Mouse (Mus musculus): ENCODE measurements around the gene Rybp.
A peak's percentile ranks its signal among the peaks of the same experiment; 100 is the strongest.

Rybp gene

DNA sequence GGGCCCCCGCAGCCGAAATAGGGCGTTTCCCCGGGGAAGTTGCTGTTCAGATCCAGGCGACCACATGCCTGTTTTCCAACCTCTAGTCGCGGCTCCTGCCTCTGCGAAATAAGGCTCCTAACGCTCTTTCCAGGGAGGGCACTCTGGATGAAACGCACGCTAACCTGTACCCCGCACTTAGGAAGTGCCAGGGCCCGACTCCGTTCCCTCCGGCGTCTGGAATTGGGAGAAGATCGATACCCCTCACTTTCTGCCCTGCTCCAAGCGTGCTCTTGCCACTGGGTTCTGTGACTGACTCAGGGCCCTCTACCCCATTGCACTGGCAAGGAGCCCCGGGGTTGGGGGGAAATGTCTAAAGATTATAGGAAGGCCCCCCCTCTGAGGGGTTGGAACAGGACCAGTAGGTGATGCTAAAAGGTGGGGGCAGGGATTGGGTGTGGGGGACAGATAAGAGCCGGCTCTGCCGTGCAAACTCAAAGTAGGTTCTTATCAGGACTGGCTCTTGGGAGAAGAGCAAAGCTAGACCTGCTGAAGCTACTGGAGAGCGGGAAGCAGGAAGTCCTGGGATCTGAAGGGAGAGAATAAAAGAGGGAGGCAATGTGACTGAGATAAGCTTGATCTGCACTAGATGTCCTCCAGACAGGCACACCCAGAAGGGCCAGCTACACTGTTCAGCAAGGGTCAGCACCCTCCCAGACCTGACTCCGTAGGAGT is 888 bp upstream of the Rybp start:
- DNase-seq (ENCODE audit: low read depth in 2 of 2, low spot score in 2 of 2) = peak in 1 of 2 experiments; percentile 14

DNA sequence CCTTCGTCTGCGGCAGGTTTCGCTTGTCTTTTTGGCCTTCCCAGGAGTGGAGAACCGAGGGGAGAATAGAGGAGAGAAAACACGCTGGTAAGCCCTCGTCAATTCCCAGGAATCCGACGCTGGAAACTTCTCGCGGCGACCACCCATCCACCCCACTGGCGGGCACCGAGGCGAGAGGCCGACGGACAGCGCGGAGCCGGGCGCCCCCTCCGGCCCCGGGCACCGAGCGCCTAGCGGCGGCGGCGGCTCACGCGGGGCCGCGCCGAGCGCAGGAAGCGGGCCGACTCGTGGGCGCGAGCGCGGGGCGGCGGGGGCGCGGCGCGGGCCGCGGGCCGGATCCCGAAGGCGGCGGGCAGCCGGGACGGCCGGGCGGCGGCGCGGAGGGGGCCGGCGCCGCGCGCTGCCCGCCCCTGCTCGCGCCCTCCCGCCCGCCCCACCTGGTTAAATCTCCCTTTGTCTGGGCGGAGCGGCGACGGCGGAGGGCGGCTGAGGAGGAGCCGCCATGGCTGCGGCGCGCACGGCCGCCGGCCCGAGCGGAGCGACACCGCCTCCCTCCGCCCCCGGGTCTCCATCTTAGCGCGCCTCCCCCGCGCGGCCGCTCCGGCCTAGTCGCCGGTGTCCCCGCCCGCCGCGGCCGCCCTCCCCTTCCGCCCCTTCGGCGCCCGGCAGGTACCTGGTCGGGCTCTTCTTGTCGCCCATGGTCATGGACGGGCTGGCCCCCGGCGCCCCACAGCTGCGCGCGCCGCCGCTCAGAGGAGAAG is 532 bp downstream of the Rybp start:
- DNase-seq (ENCODE audit: low read depth in 2 of 2, low spot score in 2 of 2) = peak; percentile 36 to 46

DNA sequence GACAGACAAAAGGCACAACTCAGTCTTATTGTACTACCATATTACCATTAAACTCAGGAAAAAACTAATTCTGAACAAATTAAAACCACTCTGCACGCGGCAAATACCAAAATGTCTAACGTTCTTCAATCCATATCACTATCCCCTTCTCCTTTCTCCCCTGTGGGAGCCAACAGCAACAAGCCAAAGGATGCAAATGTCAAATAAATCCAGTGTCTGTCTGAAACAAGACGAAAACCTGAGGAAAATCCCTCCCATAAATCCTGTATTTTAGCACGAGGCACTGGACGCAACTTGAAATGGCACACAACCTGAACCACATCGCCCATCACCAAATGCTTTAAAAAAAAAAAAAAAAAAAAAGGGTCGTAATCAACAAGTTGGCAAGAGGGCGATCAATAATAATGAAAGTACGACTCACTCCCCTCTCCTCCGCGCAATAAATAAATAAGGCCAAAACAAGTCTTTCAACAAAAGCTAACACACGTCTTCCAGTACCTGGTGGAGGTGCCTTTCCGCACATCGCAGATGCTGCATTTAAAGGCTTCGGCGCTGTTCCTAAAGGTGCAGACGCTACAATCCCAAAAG is 1.2 kb downstream of the Rybp start:
- DNase-seq (ENCODE audit: low read depth in 2 of 2, low spot score in 2 of 2) = no peak

DNA sequence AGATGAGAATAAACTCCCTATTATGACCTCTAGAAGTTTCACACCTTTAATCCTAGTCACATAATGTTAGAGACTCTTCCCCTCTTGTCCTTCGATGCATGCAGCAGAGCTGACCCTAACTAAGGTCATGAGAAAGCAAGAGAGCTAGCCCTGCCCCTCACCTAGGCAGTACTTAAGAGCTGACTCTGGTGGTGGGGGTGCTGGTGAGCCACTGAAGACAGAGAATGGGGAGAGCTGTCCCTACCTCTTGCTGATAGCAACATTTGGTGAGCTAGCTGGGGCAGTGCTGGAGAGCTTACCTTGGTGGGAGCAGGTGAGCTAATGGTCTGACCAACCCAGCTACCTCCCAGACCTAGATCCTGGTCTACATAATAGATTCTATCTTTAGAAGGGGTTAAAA is 8.4 kb downstream of the Rybp start:
- DNase-seq (ENCODE audit: low read depth in 2 of 2, low spot score in 2 of 2) = no peak

DNA sequence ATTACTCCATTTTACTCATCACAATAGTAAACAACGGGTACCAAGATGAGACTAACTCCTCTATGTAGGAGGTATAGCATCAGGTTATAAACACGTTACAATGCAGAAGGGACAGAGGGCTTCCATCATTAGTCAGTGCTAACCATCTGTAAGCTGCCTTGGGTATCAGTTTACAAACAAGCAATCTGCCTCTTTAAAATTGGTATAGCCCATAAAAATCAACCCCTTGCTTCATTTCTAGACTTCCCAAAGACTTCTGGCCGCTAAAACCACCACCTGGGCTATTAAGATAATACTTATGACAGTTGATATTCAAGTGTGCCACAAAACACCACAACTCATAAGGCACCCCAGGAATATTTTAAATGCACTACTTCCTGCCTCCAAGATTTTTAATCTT is 10.9 kb downstream of the Rybp start:
- no peak for DNase-seq (ENCODE audit: low read depth in 2 of 2, low spot score in 2 of 2)

DNA sequence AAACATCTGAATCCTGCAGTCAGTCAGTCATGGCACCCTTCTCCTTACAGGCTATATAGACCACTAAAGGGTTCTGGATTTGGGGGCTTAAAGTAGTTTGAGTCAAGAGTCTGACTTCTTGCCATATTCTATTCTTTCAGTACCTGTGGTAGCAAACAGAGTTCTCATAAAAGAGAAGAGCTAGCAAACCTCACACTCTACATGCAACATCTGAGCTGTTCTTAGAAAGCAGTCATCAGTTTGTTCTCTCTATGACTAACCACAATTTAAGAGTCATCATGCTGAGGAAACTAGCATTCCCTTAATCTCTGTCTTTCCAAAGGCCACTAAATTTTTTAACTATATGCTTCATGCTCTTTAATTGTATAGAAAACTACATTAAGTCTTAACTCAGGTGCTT is 11.6 kb downstream of the Rybp start:
- DNase-seq (ENCODE audit: low read depth in 2 of 2, low spot score in 2 of 2) = no peak

DNA sequence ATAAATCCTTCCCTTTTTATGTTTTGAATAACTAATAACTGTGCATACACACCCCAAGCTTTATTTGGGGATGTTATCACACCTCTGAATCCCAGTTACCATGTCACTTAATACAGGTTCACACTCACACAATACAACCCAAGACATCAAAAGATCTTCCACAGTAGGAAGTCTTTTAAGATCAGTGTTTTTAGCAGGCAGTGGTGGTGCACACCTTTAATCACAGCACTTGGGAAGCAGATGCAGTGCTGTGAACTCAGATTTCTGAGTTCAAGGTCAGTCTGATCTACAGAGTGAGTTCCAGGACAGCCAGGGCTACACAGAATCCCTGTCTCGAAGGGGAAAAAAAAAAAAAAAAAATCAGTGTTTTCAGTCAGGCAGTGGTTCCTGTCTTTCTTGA is 13.7 kb downstream of the Rybp start:
- no peak for DNase-seq (ENCODE audit: low read depth in 2 of 2, low spot score in 2 of 2)

DNA sequence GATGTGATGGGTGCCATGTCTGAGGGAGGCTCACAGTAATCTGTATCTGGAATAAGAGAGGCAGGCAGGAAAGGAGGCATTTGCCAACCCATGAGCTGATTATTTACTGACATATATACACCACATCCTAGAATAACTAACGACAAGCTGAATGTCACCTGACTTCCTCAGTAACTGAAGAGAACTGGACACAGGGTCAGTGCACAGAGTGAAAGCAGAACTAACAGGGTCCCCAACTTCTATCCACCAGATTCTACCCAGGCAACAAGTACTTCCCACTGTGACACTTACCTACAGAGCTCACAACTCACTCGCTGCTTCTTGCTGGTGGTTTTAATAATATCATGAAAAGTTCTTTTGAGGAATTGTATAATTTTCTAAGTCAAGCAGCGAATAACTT is 15.3 kb downstream of the Rybp start:
- DNase-seq (ENCODE audit: low read depth in 2 of 2, low spot score in 2 of 2) = no peak

DNA sequence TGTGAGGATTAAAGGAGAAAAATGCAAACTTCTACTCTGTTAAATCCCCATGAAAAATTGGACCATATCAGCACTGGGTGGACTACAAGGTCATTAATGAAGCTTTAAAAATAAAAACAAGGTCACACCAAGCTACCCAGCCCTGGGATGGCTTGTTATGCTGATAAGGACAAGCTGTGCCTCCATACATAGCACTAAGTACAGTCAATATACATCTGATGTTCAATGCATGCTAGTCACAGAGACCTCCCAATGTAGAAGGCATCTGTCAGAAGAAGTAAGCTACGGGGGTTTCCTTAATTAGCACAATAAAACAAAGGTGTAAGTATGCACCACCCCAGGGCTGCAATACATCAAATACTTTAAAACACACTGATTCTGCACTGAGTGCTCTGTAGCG is 16.5 kb downstream of the Rybp start:
- DNase-seq (ENCODE audit: low read depth in 2 of 2, low spot score in 2 of 2) = no peak

DNA sequence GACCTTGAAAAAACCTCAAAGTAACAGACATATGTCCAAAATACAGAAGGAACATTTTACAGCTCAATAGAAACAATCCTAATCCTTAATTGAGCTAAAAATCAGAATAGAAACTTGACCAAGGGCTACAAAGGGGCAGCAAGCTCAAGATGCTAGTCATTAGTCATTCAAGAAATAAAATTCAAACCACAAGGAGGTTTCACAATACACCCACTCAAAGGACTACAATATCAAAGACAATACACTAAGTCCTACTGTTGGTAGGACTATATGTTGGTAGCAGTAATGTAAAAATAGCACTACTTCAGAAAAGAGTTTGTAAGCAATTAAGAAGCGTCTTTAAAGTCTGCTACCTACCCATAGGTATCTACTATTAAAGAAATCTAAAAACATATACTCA is 27.7 kb downstream of the Rybp start:
- no peak for DNase-seq (ENCODE audit: low read depth in 2 of 2, low spot score in 2 of 2)

DNA sequence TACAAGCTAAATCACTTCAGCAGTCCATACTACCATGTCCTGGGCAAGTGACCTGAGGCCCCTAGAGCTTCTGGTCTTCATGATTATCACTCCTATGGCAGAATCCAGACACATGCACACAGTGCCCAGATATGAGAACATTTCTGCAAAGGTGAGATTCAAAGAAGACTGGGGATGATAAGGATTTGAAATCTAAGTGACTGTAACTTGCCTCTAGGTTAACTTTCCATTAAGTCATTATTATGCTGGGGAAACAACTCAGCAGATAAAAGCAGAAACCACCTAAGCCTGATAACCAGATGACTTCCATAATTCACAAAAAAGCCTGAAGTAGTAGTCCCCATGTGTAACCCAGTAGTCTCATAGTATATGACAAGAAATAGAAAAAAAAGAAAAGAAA is 29.0 kb downstream of the Rybp start:
- DNase-seq (ENCODE audit: low read depth in 2 of 2, low spot score in 2 of 2) = no peak

DNA sequence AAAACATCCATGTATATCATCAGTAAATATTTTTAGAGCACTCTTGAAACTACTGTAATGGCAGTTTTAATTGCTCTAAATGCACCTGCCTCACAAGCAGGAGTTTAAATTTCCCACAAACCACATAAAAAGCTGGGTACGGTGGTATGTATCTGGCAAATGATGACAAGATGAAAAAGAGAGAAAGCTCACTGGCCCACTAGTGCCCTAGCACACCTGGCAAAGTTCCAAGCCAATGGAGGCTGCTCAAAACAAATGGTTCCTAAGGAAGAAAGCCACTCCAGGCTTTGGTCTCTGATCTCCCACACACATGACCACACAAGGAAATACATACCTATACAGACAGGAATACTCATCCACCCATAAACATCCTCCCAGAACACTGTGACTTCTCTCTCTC is 31.9 kb downstream of the Rybp start:
- peak; percentile 8 to 25 for DNase-seq (ENCODE audit: low read depth in 2 of 2, low spot score in 2 of 2)

DNA sequence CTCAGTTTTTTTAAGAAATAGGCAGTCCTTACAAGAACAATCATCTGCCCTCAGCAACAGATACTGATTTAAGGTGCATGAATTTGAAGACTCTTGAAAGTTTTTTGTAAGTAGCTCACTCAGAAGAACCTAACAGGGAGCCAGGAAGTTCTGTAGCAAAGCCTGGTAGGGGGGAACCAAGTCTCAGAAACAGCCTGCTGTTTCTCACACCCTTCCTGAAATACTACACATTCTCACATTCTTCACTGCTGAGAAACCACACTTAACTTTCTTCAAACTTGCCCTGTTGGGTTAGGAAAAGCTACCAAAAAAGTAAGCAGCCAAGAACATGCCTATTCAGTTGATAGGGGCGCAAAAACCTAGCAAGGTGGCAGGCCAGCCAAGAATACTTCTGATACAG is 32.6 kb downstream of the Rybp start:
- DNase-seq (ENCODE audit: low read depth in 2 of 2, low spot score in 2 of 2) = no peak

DNA sequence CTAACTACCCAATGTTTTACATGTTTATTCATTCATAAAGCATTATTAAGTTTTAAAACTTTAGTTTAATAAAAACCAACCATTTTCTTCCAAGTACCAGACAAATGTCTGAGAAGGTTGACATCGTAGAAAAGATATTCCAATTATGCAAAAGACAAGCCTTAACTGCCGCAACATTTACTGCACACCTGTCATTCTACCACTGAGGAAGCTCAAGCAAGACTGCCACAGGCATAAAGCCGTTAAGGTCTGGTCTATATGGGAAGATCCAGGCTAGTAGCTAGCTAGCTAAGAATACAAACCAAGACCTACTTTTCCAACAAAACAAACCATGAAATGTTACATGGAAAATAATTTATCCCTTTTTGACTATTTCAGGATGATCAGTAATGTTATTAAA is 42.8 kb downstream of the Rybp start:
- no peak for DNase-seq (ENCODE audit: low read depth in 2 of 2, low spot score in 2 of 2)

DNA sequence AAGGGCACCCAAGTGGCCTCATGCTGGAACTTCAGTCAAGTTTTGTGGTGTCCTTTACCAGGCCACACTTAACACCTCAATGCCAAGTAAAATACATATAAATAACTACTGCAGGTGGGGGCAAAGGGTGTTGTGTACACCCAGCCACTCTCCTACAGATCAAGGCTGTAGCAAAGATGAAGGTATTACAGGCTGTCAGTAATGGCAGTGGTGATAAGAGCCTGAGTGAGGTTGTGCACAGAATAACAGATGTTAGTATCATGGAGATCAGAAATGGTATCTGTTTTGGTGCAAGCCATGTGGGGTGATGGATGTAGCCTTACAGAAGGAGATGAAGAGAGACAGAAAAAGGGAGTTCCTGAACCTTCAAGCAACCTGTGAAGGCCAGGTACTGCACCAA is 52.2 kb downstream of the Rybp start:
- DNase-seq (ENCODE audit: low read depth in 2 of 2, low spot score in 2 of 2) = no peak

DNA sequence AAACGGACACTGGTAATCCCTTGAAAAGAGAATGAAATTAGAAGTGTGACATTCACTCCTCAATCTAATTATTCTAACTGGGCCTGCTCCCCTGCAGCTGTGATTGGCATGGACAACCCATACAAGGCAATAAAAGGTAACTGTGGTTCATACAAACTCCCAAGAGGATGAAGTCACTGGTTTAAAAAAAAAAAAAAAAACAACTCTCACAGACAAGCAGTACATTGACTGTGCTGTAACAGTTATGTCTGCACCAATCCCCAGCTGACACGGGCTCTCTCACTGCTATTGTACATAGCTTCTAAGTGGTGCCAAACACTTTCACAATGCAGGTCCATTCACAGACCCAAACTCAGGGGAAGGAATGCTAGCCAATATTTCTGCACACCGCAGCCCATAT is 53.8 kb downstream of the Rybp start:
- no peak for DNase-seq (ENCODE audit: low read depth in 2 of 2, low spot score in 2 of 2)

DNA sequence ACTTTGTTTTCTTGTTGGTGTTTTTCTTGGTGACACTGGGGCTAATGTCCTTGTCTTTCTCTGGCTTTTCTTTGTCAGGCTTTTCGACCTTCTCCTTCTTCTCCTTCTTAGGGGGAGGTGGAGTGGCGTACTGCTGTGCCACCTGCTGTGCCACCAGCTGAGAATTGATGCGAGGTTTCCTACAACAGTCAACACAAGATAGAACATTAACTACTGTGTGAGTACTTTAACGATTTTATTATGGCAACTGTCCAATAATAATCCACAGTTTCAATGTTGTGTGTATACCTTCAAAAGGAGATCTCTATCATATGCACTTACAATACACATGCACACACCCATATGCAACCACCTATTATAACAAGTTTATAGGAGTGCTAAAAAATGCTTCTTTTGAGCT is 54.2 kb downstream of the Rybp start:
- DNase-seq (ENCODE audit: low read depth in 2 of 2, low spot score in 2 of 2) = no peak

DNA sequence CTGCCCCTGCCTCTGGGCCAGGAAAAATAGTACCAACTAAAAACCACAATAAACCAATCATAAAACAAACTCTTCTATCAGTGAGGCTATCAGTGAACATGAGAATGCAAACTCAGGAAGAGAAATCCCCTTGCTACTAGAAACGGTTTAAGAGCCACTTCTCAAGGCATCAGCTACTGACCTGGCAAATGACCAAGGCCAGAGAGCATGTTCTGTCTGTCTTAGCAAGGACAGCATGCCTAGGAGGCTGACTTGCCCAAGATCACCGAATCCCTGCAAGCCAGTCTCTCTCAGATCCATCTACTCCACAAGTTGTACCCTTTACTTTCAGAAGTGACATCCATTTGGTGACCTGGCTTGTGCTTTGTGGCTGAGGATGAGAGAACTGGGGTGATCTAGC is 61.1 kb downstream of the Rybp start:
- DNase-seq (ENCODE audit: low read depth in 2 of 2, low spot score in 2 of 2) = no peak

DNA sequence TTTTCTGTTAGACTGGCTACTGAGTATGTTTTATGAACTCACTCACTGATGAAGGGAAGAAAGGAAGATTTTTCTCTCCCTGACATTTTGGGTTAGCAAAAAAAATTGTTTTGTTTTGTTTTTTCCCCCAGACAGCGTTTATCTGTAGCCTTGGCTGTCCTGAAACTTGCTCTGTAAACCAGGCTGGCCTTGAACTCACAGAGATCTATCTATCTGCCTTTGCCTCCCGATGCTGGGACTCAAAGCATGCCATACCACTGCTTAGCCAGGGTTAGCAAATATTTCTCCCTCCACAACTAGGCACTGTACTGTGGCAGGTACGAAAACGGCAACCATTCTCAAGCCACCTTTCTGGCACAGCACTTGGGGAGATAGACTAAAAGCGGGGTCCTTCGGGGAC is 63.4 kb downstream of the Rybp start:
- DNase-seq (ENCODE audit: low read depth in 2 of 2, low spot score in 2 of 2) = no peak

DNA sequence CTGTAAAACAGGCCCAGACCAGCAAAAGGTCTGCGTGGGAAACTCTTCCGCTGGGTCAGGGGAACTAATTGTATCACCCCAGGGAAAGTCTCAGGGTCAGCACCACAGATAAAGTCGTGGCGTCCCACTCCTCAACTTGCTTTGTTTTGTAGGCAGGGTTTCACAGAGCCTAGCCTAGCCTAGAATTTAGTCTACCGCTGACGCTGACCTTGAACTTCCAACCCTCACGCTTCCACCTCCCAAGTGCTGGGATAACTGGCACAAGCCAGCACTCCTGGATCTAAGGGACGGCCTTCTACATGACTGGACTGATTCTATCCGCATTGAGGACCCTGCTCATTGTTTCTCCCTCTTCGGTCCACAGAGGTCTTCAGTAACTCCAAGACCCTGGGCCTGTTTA is 63.9 kb downstream of the Rybp start:
- no peak for DNase-seq (ENCODE audit: low read depth in 2 of 2, low spot score in 2 of 2)

DNA sequence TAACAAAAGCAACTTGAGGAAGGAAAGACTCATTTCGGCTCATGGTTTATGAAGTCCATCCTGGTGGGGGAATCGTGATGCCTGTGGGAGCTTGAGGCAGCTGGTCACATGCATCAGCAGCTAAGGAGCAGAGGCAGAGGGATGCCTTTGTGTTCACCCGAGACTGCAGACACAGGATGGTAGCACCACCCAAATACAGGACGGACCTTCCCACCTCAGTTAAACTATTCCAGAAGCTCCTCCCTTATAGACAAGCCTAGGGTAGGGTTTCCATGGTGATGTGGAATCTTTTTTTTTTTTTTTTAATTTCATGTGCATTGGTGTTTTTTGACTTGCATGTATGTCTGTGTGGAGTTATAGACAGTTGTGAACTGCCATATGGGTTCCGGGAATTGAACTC is 64.4 kb downstream of the Rybp start:
- DNase-seq (ENCODE audit: low read depth in 2 of 2, low spot score in 2 of 2) = no peak

DNA sequence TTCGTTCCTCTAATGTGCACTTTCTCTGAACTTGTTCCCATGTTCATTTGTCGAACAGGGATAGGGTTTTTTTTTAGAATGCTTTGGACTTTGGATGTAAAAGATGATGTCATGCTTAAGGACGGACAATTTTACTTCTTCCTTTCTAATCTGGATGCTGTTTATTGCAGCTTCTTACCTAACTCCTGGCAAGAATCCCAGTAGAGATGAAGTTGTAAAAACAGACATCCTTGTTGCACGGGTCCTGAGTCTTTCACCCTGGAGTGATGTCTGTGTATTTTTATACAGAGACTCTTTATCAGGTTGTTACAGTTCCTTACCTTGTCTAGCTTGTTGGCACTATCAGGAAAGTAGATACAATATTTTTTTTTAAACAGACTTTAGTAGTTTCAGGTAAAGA is 65.5 kb downstream of the Rybp start:
- no peak for DNase-seq (ENCODE audit: low read depth in 2 of 2, low spot score in 2 of 2)
